Mouse (Mus musculus): ENCODE results near the gene Reep3. TPM values are rescaled to one million over a fixed set of nuclear protein-coding genes. Genes with fewer than 3 reads are reported as not detected.
A peak's percentile ranks its signal among the peaks of the same experiment; 100 is the strongest.

The Reep3 gene
- polyA plus RNA-seq, 2 experiments, result 35.0 to 41.3 TPM

DNA sequence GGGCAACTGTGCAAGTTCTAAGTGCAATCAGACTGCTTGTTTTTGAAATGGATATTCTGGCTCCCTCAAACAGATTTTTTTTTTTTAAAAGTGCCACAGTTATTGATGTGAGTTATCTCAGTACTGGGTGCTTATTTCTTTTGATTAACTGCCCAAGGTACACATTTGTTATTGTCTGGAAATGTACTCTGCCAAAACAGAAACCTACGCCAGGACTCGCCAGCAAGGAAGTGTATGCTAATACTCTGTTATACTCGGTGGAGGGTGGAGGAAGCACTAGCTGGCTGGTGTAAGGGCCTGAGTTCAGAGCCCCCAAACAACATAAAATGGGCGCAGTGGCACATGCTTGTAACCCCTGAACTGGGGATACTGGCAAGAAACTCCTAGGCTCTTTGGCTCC, 34.9 kb downstream of the Reep3 start:
- Histone ChIP-seq H3K36me3 (ENCODE audit: control insufficient read depth, insufficient read depth, low read length) (no peaks in the 10 kb centered on the region), H3K9ac (ENCODE audit: low read depth, low read length, severe bottlenecking) (no peak overlapping the region), H3K9me3 (ENCODE audit: control insufficient read depth, low read length) (no peaks in the 10 kb centered on the region), H3K4me1 (ENCODE audit: control insufficient read depth, insufficient read depth, low read length) (peaks cover 44% of the 10 kb centered on the region), H3K4me3 (replicated peaks; ENCODE audit: low read length) (no peak overlapping the region), H3K27me3 (ENCODE audit: control insufficient read depth, insufficient read depth, low read length) (no peaks in the 10 kb centered on the region), H3K27ac (replicated peaks; ENCODE audit: low read depth, low read length) (peak overlapping the region; percentile 14; the same call in 1 of the 2 replicates), H3K4me2 (replicated peaks; ENCODE audit: low read depth, low read length, severe bottlenecking) (0 out of 2 replicates have a peak overlapping the region, but pooled peaks have one; percentile 18)
- no peak for ATAC-seq (ENCODE audit: low FRiP score, low read depth)
- no peak for DNase-seq (ENCODE audit: low spot score)
- TF ChIP-seq POLR2A (IDR thresholded peaks at IDR 0.05; ENCODE audit: borderline replicate concordance, extremely low read depth, insufficient read depth, insufficient read length), result no peak
- WGBS, result 63% methylated on average over 4 of the region's 4 CpGs

DNA sequence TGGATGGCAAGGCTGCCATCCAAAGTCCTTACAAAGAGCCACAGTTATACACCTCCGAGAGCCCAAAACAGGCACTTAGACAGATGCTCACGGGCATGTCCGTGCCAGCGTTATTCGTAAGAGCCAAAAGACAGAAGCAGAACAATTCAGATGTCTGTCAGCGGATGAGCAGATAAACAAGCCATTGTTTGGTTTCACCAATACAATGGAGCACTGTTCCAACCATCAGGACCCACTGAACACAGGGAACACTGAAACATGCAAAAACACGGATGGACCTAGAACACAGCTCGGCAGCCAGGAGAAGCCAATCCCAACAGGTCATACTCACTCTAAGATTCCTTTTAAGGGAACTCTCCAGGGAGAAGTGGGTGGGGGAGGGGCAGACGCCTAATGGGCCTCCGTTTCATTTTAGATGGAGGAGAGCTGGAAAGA, 35.4 kb downstream of the Reep3 start:
- Histone ChIP-seq H3K27me3 (ENCODE audit: control insufficient read depth, insufficient read depth, low read length) (no peaks in the 10 kb centered on the region), H3K4me1 (ENCODE audit: control insufficient read depth, insufficient read depth, low read length) (peaks cover 48% of the 10 kb centered on the region), H3K9me3 (ENCODE audit: control insufficient read depth, low read length) (no peaks in the 10 kb centered on the region), H3K9ac (ENCODE audit: low read depth, low read length, severe bottlenecking) (no peak overlapping the region), H3K27ac (replicated peaks; ENCODE audit: low read depth, low read length) (peak overlapping the region; percentile 14), H3K4me2 (replicated peaks; ENCODE audit: low read depth, low read length, severe bottlenecking) (0 out of 2 replicates have a peak overlapping the region, but pooled peaks have one; percentile 18), H3K36me3 (ENCODE audit: control insufficient read depth, insufficient read depth, low read length) (no peaks in the 10 kb centered on the region), H3K4me3 (replicated peaks; ENCODE audit: low read length) (no peak overlapping the region)
- DNase-seq (ENCODE audit: low spot score) (peak; percentile 26), ATAC-seq (ENCODE audit: low FRiP score, low read depth) (no peak)
- no peak for TF ChIP-seq POLR2A (IDR thresholded peaks at IDR 0.05; ENCODE audit: borderline replicate concordance, extremely low read depth, insufficient read depth, insufficient read length)
- WGBS, result 54% methylated on average over 10 of the region's 10 CpGs

DNA sequence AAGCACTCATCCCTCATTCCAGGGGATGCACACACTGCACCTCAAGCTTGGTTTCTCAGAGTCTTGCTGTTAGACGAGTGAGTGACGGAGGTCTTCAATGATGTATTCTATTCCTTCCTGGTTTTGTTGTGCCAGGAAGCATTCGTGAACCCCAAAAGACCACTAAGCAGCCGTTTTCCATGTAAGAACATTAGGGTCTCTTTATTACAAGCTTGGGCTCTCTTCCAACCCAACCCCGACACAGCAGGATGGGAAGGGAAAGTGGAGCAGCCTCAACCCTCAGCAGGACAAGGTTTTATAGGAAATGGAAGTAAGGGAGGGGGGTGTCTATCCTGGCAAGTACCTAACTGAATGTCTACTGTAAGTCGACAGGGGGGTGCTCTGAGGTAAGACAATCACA, 38.0 kb downstream of the Reep3 start:
- Histone ChIP-seq H3K27ac (replicated peaks; ENCODE audit: low read depth, low read length) (0 out of 2 replicates have a peak overlapping the region, but pooled peaks have one; percentile 3), H3K4me1 (ENCODE audit: control insufficient read depth, insufficient read depth, low read length) (peaks cover 57% of the 10 kb centered on the region), H3K36me3 (ENCODE audit: control insufficient read depth, insufficient read depth, low read length) (no peaks in the 10 kb centered on the region), H3K9ac (ENCODE audit: low read depth, low read length, severe bottlenecking) (no peak overlapping the region), H3K9me3 (ENCODE audit: control insufficient read depth, low read length) (no peaks in the 10 kb centered on the region), H3K27me3 (ENCODE audit: control insufficient read depth, insufficient read depth, low read length) (no peaks in the 10 kb centered on the region), H3K4me3 (replicated peaks; ENCODE audit: low read length) (no peak overlapping the region), H3K4me2 (replicated peaks; ENCODE audit: low read depth, low read length, severe bottlenecking) (no peak overlapping the region)
- no peak for TF ChIP-seq POLR2A (IDR thresholded peaks at IDR 0.05; ENCODE audit: borderline replicate concordance, extremely low read depth, insufficient read depth, insufficient read length)
- DNase-seq (ENCODE audit: low spot score), result peak; percentile 55
- ATAC-seq (ENCODE audit: low FRiP score, low read depth), result peak; percentile 59
- WGBS, result 25% methylated on average over 6 of the region's 6 CpGs

DNA sequence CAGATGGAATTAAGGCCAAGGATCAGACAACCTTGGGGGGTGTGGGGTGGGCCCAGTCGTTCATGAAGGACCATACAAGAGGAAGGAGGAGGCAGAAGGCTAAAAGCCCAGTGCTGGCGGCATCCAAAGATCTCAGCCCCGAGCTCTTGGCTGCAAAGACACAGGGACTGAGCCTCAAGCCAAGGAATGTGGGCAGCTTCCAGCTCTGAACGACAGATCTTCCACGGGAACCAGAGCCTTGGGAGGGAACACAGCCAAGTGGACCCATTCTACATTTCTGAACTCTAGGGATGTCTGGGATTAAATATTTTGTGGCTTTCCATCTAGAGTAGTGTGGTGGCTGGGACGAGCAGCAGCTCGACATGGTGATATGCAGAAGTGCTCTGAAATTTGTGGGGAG, 38.4 kb downstream of the Reep3 start:
- no peak for TF ChIP-seq POLR2A (IDR thresholded peaks at IDR 0.05; ENCODE audit: borderline replicate concordance, extremely low read depth, insufficient read depth, insufficient read length)
- H3K4me2 ChIP-seq (replicated peaks; ENCODE audit: low read depth, low read length, severe bottlenecking), result no peak overlapping the region
- H3K36me3 ChIP-seq (ENCODE audit: control insufficient read depth, insufficient read depth, low read length), result no peaks in the 10 kb centered on the region
- H3K27me3 ChIP-seq (ENCODE audit: control insufficient read depth, insufficient read depth, low read length), result no peaks in the 10 kb centered on the region
- 42% methylated on average over 7 of the region's 7 CpGs for WGBS
- H3K9ac ChIP-seq (ENCODE audit: low read depth, low read length, severe bottlenecking), result no peak overlapping the region
- peak; percentile 17; the same call in 1 of the 2 replicates for ATAC-seq (ENCODE audit: low FRiP score, low read depth)
- H3K27ac ChIP-seq (replicated peaks; ENCODE audit: low read depth, low read length), result 0 out of 2 replicates have a peak overlapping the region, but pooled peaks have one; percentile 7
- no peak overlapping the region for H3K4me3 ChIP-seq (replicated peaks; ENCODE audit: low read length)
- no peaks in the 10 kb centered on the region for H3K9me3 ChIP-seq (ENCODE audit: control insufficient read depth, low read length)
- H3K4me1 ChIP-seq (ENCODE audit: control insufficient read depth, insufficient read depth, low read length), result peaks cover 61% of the 10 kb centered on the region
- DNase-seq (ENCODE audit: low spot score), result peak; percentile 58

DNA sequence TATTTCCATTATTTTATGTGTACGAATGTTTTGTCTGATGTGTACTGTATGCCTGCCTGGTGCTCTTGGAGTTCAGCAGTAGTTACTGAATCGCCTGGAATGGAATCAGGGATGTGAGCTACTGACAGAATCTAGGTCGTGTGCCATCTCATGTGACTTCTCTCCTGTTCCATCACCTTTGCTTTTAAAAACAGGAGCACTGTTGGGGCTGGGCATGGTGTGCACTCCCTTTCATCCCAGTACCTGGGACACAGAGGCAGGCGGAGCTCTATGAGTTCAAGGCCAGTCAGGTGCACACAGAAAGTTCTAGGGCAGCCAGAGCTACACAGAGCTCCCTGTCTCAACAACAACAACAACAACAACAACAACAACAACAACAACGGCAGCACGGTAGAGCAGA, 39.0 kb downstream of the Reep3 start:
- no peaks in the 10 kb centered on the region for H3K9me3 ChIP-seq (ENCODE audit: control insufficient read depth, low read length)
- H3K27me3 ChIP-seq (ENCODE audit: control insufficient read depth, insufficient read depth, low read length), result no peaks in the 10 kb centered on the region
- no peak overlapping the region for H3K4me2 ChIP-seq (replicated peaks; ENCODE audit: low read depth, low read length, severe bottlenecking)
- no peak for ATAC-seq (ENCODE audit: low FRiP score, low read depth)
- no peak overlapping the region for H3K9ac ChIP-seq (ENCODE audit: low read depth, low read length, severe bottlenecking)
- H3K4me1 ChIP-seq (ENCODE audit: control insufficient read depth, insufficient read depth, low read length), result peaks cover 65% of the 10 kb centered on the region
- 93% methylated on average over 6 of the region's 6 CpGs for WGBS
- no peak overlapping the region for H3K4me3 ChIP-seq (replicated peaks; ENCODE audit: low read length)
- no peaks in the 10 kb centered on the region for H3K36me3 ChIP-seq (ENCODE audit: control insufficient read depth, insufficient read depth, low read length)
- DNase-seq (ENCODE audit: low spot score), result no peak
- no peak for TF ChIP-seq POLR2A (IDR thresholded peaks at IDR 0.05; ENCODE audit: borderline replicate concordance, extremely low read depth, insufficient read depth, insufficient read length)
- H3K27ac ChIP-seq (replicated peaks; ENCODE audit: low read depth, low read length), result 0 out of 2 replicates have a peak overlapping the region, but pooled peaks have one; percentile 19

Measured in limb, embryonic 14.5 days (tissue).